Mouse (Mus musculus) liver, embryonic 14.5 days (tissue): ENCODE measurements around the gene Tinf2. TPM values are rescaled to one million over a fixed set of nuclear protein-coding genes. Genes with fewer than 3 reads are reported as not detected.

Source experiments
- ATAC-seq: fragments of 200-750 bp; cut with Nextera tagmentation; 2 replicates; pipeline ENCODE4 v1.8.0; 2017; ENCODE audit warnings: moderate number of reproducible peaks, mild to moderate bottlenecking, moderate library complexity; ENCODE audit not compliant: insufficient read depth
- DNase-seq, 3 experiments: peaks; one replicate each; pipeline ENCODE4 v3.0.0-alpha.2; 2012 to 2013; ENCODE audit warnings: low read depth in 3 of 3, low spot score in 3 of 3
- H3K27ac ChIP-seq: fragments of 300-500 bp; sonication (generic); 2 replicates; pipeline ENCODE4 v1.5.1; 2014; ENCODE audit warnings: moderate library complexity, mild to moderate bottlenecking, control low read depth, inconsistent platforms
- H3K27me3 ChIP-seq: fragments of 300-500 bp; sonication (generic); 2 replicates; pipeline ENCODE4 v1.6.1; 2014; ENCODE audit warnings: mild to moderate bottlenecking, low read length, moderate library complexity; ENCODE audit not compliant: control insufficient read depth, insufficient read depth
- H3K36me3 ChIP-seq: fragments of 300-500 bp; sonication (generic); replicated peaks from 2 replicates; pipeline ENCODE4 v1.6.1; 2014; ENCODE audit warnings: low read depth; ENCODE audit not compliant: control insufficient read depth, insufficient read depth
- H3K4me1 ChIP-seq, 2 experiments: fragments of 200-500 bp in 1 of 2; fragments of 300-500 bp in 1 of 2; sonication (generic) in 1 of 2; replicated peaks; 2 replicates each; pipeline ENCODE4 v1.6.1; 2012 to 2014; ENCODE audit warnings: antibody characterized with exemption in 1 of 2, inconsistent platforms in 1 of 2, low read length in 1 of 2; ENCODE audit not compliant: control insufficient read depth in 2 of 2, insufficient read depth in 2 of 2
- H3K4me2 ChIP-seq: fragments of 300-500 bp; sonication (generic); 2 replicates; pipeline ENCODE4 v1.6.1; 2014; ENCODE audit warnings: low read depth, mild to moderate bottlenecking, control low read depth, moderate library complexity
- H3K4me3 ChIP-seq, 2 experiments: fragments of 200-500 bp in 1 of 2; fragments of 300-500 bp in 1 of 2; sonication (generic) in 1 of 2; 2 replicates each; pipeline ENCODE4 v1.5.1; 2012 to 2014; ENCODE audit warnings: low read depth in 2 of 2, low read length in 2 of 2, mild to moderate bottlenecking in 2 of 2, control low read depth in 1 of 2, inconsistent platforms in 1 of 2, moderate library complexity in 1 of 2; ENCODE audit not compliant: insufficient read depth in 1 of 2
- H3K9ac ChIP-seq: fragments of 300-500 bp; sonication (generic); replicated peaks from 2 replicates; pipeline ENCODE4 v1.6.1; 2014; ENCODE audit warnings: mild to moderate bottlenecking, control low read depth, moderate library complexity
- H3K9me3 ChIP-seq: fragments of 300-500 bp; sonication (generic); 2 replicates; pipeline ENCODE4 v1.6.1; 2016; ENCODE audit warnings: low read length, mixed read lengths; ENCODE audit not compliant: control insufficient read depth
- CTCF ChIP-seq: IDR thresholded peaks from 2 replicates; pipeline ENCODE4 v1.5.1; 2016; ENCODE audit warnings: antibody characterized with exemption, low read depth, control low read depth
- EP300 ChIP-seq: IDR thresholded peaks from 2 replicates; pipeline ENCODE4 v1.6.1; 2016; ENCODE audit warnings: antibody characterized with exemption, low read depth
- WGBS: fragments of 180-500 bp; shearing (Covaris S2); extraction: QIAGEN DNeasy Blood & Tissue Kit; methylation state at CpG from one replicate; pipeline ENCODE4 v1.1.7; 2014; ENCODE audit not compliant: insufficient replicate concordance; 5-methylcytosine and 5-hydroxymethylcytosine counted together
- polyA plus RNA-seq, 2 experiments: library from polyadenylated mRNA; depleted of rRNA in 1 of 2; stranded (reverse) in 1 of 2; unstranded in 1 of 2; fragments of >200 nt; fragmentation: Nextera tagmentation in 1 of 2; extraction: Ambion mirVana in 1 of 2; gene quantifications; 2 replicates each; pipeline versions ENCODE4 v1.2.1 to v1.2.3; 2012 to 2014

Tinf2 gene
- polyA plus RNA-seq, 2 experiments = 16.6 to 19.0 TPM

DNA sequence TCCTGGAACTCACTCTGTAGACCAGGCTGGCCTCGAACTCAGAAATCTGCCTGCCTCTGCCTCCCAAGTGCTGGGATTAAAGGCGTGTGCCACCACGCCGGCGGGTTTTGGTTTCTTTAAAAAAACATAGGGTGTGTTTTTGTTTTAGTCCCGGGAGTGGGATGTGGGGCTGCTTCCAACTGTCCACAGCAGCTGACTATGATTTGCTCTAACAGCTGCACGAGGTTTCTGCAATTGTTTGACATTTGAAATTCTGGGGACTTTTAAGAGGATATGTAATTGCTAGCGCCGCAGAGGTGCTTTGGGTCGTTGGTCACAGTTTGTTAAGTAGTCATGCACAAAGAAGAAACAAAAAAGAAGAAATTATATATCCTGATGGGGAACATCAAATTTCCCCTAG lies 7.8 kb upstream of the Tinf2 start:
- H3K4me3 ChIP-seq = no peak overlapping the region
- DNase-seq (no peak), ATAC-seq (no peak)
- H3K27me3 ChIP-seq = no peaks in the 10 kb centered on the region
- H3K4me2 ChIP-seq = no peak overlapping the region
- no peak overlapping the region for H3K9ac ChIP-seq
- 59% methylated on average over 10 of the region's 10 CpGs for WGBS
- no peaks in the 10 kb centered on the region for H3K36me3 ChIP-seq
- H3K9me3 ChIP-seq = no peaks in the 10 kb centered on the region
- no peaks in the 10 kb centered on the region for H3K4me1 ChIP-seq
- H3K27ac ChIP-seq = no peak overlapping the region
- no peak for TF ChIP-seq EP300
- TF ChIP-seq CTCF = no peak

DNA sequence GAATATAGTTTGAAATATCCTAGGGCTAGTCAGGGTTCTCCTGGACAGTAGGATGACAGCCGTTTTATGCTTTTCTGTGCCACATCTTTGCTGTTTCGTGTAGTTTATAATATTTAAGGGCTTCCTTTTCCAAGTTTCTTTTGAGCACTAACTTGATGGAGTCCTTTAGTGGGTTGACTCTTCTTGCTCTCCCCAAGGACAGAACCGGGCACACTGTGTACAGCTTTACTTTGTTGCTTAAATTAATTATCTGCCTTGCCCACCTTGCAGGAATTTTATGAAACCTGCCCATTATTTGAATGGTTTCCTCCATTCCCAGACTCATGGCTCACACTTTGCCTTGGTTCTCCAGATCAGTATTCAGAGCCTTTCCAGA lies 486 bp upstream of the Tinf2 start:
- Histone ChIP-seq H3K36me3 (peaks cover 27% of the 10 kb centered on the region), H3K27me3 (no peaks in the 10 kb centered on the region), H3K4me2 (peak overlapping the region; percentile 85), H3K9ac (peak overlapping the region; percentile 76), H3K9me3 (no peaks in the 10 kb centered on the region), H3K27ac (peak overlapping the region; percentile 80), H3K4me3 (peak overlapping the region; percentile 79 to 91), H3K4me1 (peaks cover 2 to 9% of the 10 kb centered on the region in 2 experiments; a peak in 3 of 4 replicates)
- 14% methylated on average over 3 of the region's 3 CpGs for WGBS
- ATAC-seq (peak; percentile 14; the same call in 1 of the 2 replicates), DNase-seq (no peak)
- TF ChIP-seq EP300 (no peak), CTCF (no peak)

DNA sequence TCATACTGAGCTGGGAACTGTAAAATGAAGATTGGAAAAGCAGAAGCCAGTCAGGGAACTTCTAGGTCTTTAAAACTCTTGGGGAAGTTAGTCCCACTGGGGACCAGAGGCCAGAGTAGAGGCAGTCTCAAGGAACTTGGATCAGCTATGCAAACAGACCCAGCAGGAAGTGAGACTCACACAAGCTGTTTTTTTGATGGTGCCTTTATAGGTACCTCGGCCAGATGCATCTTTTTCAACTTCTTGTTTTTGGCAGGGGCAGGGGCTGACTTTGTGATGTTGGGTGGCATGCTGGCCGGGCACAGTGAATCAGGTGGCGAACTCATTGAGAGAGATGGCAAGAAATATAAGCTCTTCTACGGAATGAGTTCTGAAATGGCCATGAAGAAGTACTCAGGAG lies 4.0 kb downstream of the Tinf2 start:
- no peak overlapping the region for H3K4me3 ChIP-seq
- no peak for ATAC-seq
- H3K4me1 ChIP-seq = peaks cover 2 to 12% of the 10 kb centered on the region in 2 experiments; a peak in 3 of 4 replicates
- WGBS = 70% methylated on average over 4 of the region's 4 CpGs
- TF ChIP-seq EP300 (no peak), CTCF (no peak)
- H3K27ac ChIP-seq = no peak overlapping the region
- H3K27me3 ChIP-seq = no peaks in the 10 kb centered on the region
- no peak for DNase-seq
- H3K36me3 ChIP-seq = peaks cover 43% of the 10 kb centered on the region
- H3K4me2 ChIP-seq = no peak overlapping the region
- H3K9ac ChIP-seq = no peak overlapping the region
- H3K9me3 ChIP-seq = no peaks in the 10 kb centered on the region

DNA sequence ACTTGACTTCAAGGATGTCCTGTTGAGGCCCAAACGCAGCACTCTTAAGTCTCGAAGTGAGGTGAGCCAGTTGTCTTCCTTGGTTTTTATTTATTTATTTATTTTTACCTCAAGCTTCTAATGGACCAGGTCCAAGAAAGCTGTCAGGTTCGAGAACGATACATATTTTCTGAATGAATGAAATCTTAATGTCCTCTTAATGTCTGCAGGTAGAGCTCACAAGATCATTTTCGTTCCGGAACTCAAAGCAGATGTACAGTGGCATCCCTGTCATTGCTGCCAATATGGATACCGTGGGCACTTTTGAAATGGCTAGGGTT lies 8.9 kb downstream of the Tinf2 start:
- 56% methylated on average over 7 of the region's 7 CpGs for WGBS
- peak overlapping the region; percentile 90 for H3K27ac ChIP-seq
- peak overlapping the region; percentile 95 for H3K4me2 ChIP-seq
- no peak for TF ChIP-seq EP300
- DNase-seq = no peak
- no peaks in the 10 kb centered on the region for H3K9me3 ChIP-seq
- peaks cover 22% of the 10 kb centered on the region for H3K36me3 ChIP-seq
- H3K4me1 ChIP-seq = peaks cover 3 to 4% of the 10 kb centered on the region in 2 experiments; a peak in 2 of 4 replicates
- no peaks in the 10 kb centered on the region for H3K27me3 ChIP-seq
- peak overlapping the region; percentile 90 for H3K9ac ChIP-seq
- no peak for ATAC-seq
- peak overlapping the region; percentile 90 to 99 for H3K4me3 ChIP-seq

DNA sequence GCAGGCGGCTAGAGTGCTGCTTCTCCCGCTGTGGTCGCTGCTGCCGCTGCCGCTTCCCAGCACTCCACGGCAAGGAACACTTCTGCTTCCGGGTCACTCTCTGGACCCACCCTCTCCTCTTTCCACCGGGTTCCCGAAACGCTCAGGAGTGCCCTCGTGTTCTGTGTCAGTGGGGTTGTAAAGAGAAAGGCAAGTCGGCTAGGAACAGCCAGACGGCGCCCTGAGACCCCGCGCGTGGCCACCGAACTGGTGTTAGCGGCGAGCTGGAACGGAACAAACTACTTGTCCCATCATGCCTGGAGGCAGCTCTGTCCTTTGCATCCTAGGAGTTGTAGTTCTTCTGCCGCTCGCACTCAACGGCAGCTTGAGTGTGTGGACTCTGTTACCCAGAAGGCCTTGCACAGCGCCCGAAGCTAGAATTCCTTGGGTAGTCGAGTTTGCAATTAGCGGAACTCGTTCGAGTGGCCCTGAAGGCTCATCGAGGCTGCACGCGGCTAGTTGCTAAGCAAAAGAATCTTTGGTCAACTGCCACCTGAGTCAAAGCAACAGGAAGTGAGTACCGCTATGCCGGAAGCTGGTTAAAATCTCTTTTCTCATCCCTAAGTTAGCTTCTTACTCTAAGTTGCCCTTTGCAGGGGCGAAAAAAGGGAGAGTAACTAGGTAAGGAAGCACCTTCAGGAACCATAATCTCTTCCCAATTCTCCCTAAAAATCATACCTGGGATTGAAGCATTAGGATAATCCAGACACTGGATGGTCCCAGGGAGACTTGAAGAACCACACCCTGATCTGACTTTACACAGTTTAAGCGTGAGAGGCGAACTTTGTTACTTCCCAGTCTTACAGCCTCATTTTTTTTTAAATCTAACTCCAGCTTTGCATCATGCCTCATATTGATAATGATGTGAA lies 9.5 kb downstream of the Tinf2 start, which contains the start of the genes Gmpr2 and Nedd8:
Gmpr2 (plus strand) TSS at position 109 of the 908 bp plus-strand sequence.
Nedd8 (minus strand) TSS at position 292 of the 908 bp plus-strand sequence.
- Histone ChIP-seq H3K4me1 (peaks cover 3 to 4% of the 10 kb centered on the region in 2 experiments; a peak in 2 of 4 replicates), H3K9me3 (no peaks in the 10 kb centered on the region), H3K9ac (peak within 1 kb of the TSS; percentile 90), H3K27ac (peak within 1 kb of the TSS; percentile 90), H3K27me3 (no peaks in the 10 kb centered on the region), H3K4me2 (peak within 1 kb of the TSS; percentile 95), H3K36me3 (peaks cover 20% of the 10 kb centered on the region), H3K4me3 (peak within 1 kb of the TSS; percentile 90 to 99)
- WGBS = under 1% methylated on average over 38 of the region's 38 CpGs
- no peak for TF ChIP-seq CTCF
- no peak for TF ChIP-seq EP300
- peak; percentile 98 for ATAC-seq
- peak; percentile 90 to 94 (median 92) for DNase-seq
